Mouse (Mus musculus) neural tube, embryonic 10.5 days (tissue): ENCODE results near the gene Pgap1.

ENCODE experiments used
- DNase-seq: peaks from one replicate; pipeline ENCODE4 v3.0.0-alpha.2; 2017; ENCODE audit warnings: low spot score; ENCODE audit errors: extremely low spot score

Pgap1 gene

GRCm38 (mm10) chr1:54557301-54558229 is at the start of gene Pgap1:
Gene Pgap1, minus strand, starts transcription at chr1:54557684.
- DNase-seq: peak; percentile 90

- peak; percentile 8 for DNase-seq
These were observed 49.5 kb upstream of the Pgap1 start for GRCm38 (mm10) chr1:54606936-54607335.

- DNase-seq: no peak
These were observed 44.2 kb upstream of the Pgap1 start for GRCm38 (mm10) chr1:54601692-54602091.

- no peak for DNase-seq
These were observed 42.8 kb upstream of the Pgap1 start for GRCm38 (mm10) chr1:54600275-54600674.

- no peak for DNase-seq
These were observed 40.2 kb upstream of the Pgap1 start for GRCm38 (mm10) chr1:54597594-54598217.

- DNase-seq: no peak
These were observed 38.7 kb upstream of the Pgap1 start for GRCm38 (mm10) chr1:54596151-54596550.

GRCm38 (mm10) chr1:54587076-54587475 is 29.6 kb upstream of the Pgap1 start:
- DNase-seq: peak; percentile 2

- DNase-seq: no peak
These were observed 28.6 kb upstream of the Pgap1 start for GRCm38 (mm10) chr1:54585971-54586555.

- DNase-seq: peak; percentile 7
These were observed 27.9 kb upstream of the Pgap1 start for GRCm38 (mm10) chr1:54585278-54585846.

GRCm38 (mm10) chr1:54584588-54585277 is 27.2 kb upstream of the Pgap1 start:
- peak; percentile 5 for DNase-seq

- DNase-seq: no peak
These were observed 21.1 kb upstream of the Pgap1 start for GRCm38 (mm10) chr1:54578358-54579184.

- DNase-seq: no peak
These were observed 11.6 kb upstream of the Pgap1 start for GRCm38 (mm10) chr1:54569102-54569501.

GRCm38 (mm10) chr1:54563923-54564322 is 6.4 kb upstream of the Pgap1 start:
- DNase-seq: no peak

- DNase-seq: peak; percentile 17
These were observed 780 bp downstream of the Pgap1 start for GRCm38 (mm10) chr1:54556586-54557221.

GRCm38 (mm10) chr1:54555364-54556140 is 1.9 kb downstream of the Pgap1 start:
- no peak for DNase-seq

GRCm38 (mm10) chr1:54552621-54553020 is 4.9 kb downstream of the Pgap1 start:
- no peak for DNase-seq

GRCm38 (mm10) chr1:54545200-54545599 is 12.3 kb downstream of the Pgap1 start:
- no peak for DNase-seq

- no peak for DNase-seq
These were observed 14.6 kb downstream of the Pgap1 start for GRCm38 (mm10) chr1:54542920-54543319.

- no peak for DNase-seq
These were observed 26.3 kb downstream of the Pgap1 start for GRCm38 (mm10) chr1:54531170-54531569.
